Mouse (Mus musculus): ENCODE results near the gene Vmp1.

DNA sequence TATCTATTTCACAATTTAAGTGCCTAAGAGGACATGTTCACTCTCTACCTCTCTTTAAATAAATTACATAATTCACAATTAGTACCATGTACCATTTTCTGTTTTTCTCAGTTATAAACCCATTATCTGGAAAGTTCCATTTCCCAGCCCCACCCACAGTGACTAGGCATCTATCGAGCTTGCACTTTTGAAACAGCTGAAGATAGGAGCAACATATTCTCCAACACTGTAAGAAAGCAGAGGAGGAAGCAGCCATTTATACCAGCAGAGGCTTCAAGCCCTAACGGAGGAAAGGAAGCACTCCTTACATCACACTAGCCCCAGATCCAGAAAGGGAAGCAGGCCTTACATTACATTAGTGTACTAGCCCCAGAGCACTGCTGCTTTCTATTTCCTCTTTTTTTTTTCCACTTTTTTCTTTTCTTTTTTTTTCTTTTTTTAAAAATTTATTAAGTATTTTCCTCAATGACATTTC lies 69.5 kb downstream of the Vmp1 start:
- TF ChIP-seq POLR2A (IDR thresholded peaks at IDR 0.05; ENCODE audit: borderline replicate concordance, insufficient read depth, low read length): no peak
- no peak for TF ChIP-seq CTCF (IDR thresholded peaks at IDR 0.05; ENCODE audit: borderline replicate concordance, insufficient read depth, low read depth, low read length)
